Mouse (Mus musculus) heart, postnatal 0 days (tissue): ENCODE measurements around the gene Cd180. TPM values are rescaled to one million over a fixed set of nuclear protein-coding genes. Genes with fewer than 3 reads are reported as not detected.

ENCODE experiments used
- ATAC-seq: fragments of 200-750 bp; cut with Nextera tagmentation; 2 replicates; pipeline ENCODE4 v1.8.0; 2017; ENCODE audit warnings: low read depth, moderate number of reproducible peaks, moderate library complexity; ENCODE audit not compliant: insufficient read depth
- DNase-seq: peaks from one replicate; pipeline ENCODE4 v3.0.0-alpha.2; 2016; ENCODE audit warnings: low spot score
- H3K27ac ChIP-seq: fragments of 300-500 bp; sonication (generic); 2 replicates; pipeline ENCODE4 v1.5.1; 2014; ENCODE audit warnings: low read depth, mild to moderate bottlenecking
- H3K27me3 ChIP-seq: fragments of 300-500 bp; sonication (generic); 2 replicates; pipeline ENCODE4 v1.6.1; 2014; ENCODE audit warnings: low read length, mixed read lengths; ENCODE audit not compliant: control insufficient read depth, insufficient read depth
- H3K36me3 ChIP-seq: fragments of 300-500 bp; sonication (generic); replicated peaks from 2 replicates; pipeline ENCODE4 v1.6.1; 2014; ENCODE audit warnings: low read length, mixed read lengths; ENCODE audit not compliant: control insufficient read depth, insufficient read depth
- H3K4me1 ChIP-seq: fragments of 300-500 bp; sonication (generic); 2 replicates; pipeline ENCODE4 v1.6.1; 2014; ENCODE audit warnings: antibody characterized with exemption; ENCODE audit not compliant: control insufficient read depth, insufficient read depth
- H3K4me2 ChIP-seq: fragments of 300-500 bp; sonication (generic); 2 replicates; pipeline ENCODE4 v1.6.1; 2014; ENCODE audit warnings: low read depth, mild to moderate bottlenecking, low read length, moderate library complexity
- H3K4me3 ChIP-seq: fragments of 300-500 bp; sonication (generic); 2 replicates; pipeline ENCODE4 v1.5.1; 2014; ENCODE audit warnings: low read depth, low read length
- H3K9ac ChIP-seq: fragments of 300-500 bp; sonication (generic); replicated peaks from 2 replicates; pipeline ENCODE4 v1.6.1; 2014; ENCODE audit warnings: low read depth, low read length, mixed read lengths
- H3K9me3 ChIP-seq: fragments of 300-500 bp; sonication (generic); replicated peaks from 2 replicates; pipeline ENCODE4 v1.6.1; 2016; ENCODE audit warnings: low read length; ENCODE audit not compliant: control insufficient read depth
- CTCF ChIP-seq: IDR thresholded peaks from 2 replicates; pipeline ENCODE4 v1.5.1; 2016; ENCODE audit warnings: antibody characterized with exemption, control low read depth, low read depth
- EP300 ChIP-seq: IDR thresholded peaks from 2 replicates; pipeline ENCODE4 v1.6.1; 2016; ENCODE audit warnings: antibody characterized with exemption, low read depth
- WGBS: fragments of 180-500 bp; shearing (Covaris S2); extraction: QIAGEN DNeasy Blood & Tissue Kit; methylation state at CpG from one replicate; pipeline ENCODE4 v1.1.7; 2014; 5-methylcytosine and 5-hydroxymethylcytosine counted together
- polyA plus RNA-seq: library from polyadenylated mRNA; unstranded; fragments of >200 nt; fragmentation: Nextera tagmentation; extraction: Ambion mirVana; gene quantifications from 2 replicates; pipeline ENCODE4 v1.2.1, GENCODE M21; 2015
- total RNA-seq: library from RNA; depleted of rRNA; stranded (reverse); fragments of >200 nt; gene quantifications from 2 replicates; pipeline ENCODE4 v1.2.3, GENCODE M21; 2014; ENCODE audit warnings: low replicate concordance

Cd180 gene
- total and polyA plus RNA-seq, 2 experiments from 2014 or later = 0.14 TPM; not detected in 1

DNA sequence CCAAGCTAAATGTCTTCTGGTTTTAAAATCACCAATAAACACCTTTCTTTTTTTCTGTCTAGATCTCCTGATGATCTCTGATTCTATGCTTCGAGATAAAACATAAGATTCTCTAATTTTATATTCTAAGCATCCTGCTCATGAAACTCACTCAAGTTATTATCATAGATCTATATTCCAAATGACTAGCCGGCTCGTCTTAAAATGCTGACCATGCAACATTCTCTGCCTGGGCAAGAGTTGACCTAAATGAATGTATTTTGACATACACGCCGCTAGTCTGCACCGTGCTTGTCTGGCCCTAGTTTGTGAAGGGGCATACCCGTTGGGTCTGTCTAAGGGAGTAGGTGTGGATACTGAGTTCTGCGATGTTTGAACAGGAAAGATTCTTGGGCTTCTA lies 61.8 kb downstream of the Cd180 start:
- no peaks in the 10 kb centered on the region for H3K27me3 ChIP-seq
- no peak for ATAC-seq
- no peak overlapping the region for H3K4me2 ChIP-seq
- no peak overlapping the region for H3K9ac ChIP-seq
- DNase-seq = no peak
- H3K4me1 ChIP-seq = no peaks in the 10 kb centered on the region
- H3K27ac ChIP-seq = no peak overlapping the region
- TF ChIP-seq EP300 (no peak), CTCF (no peak)
- peaks cover 87% of the 10 kb centered on the region for H3K36me3 ChIP-seq
- no peaks in the 10 kb centered on the region for H3K9me3 ChIP-seq
- 92% methylated on average over 8 of the region's 8 CpGs for WGBS
- H3K4me3 ChIP-seq = no peak overlapping the region

DNA sequence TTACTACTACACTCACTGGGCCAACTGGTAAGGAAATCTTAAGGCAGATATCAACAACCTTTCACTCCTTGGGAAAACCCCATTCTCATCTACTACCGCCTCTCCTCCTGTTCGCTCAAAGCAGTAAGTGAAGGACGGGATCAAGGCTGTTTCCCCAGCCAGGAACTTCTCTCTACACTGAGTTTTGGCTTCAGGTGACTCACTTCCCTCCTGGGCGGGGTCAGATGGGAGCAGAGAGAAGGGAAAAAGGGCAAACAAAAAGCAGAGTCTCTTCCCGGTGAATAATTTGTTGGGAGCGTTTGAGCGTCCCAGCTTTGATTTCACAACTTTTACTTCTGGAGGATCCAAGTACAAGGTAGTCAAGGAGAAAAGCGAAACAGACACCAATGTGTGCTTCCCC lies 62.7 kb downstream of the Cd180 start:
- Histone ChIP-seq H3K27me3 (no peaks in the 10 kb centered on the region), H3K27ac (no peak overlapping the region), H3K36me3 (peaks cover 86% of the 10 kb centered on the region), H3K4me2 (no peak overlapping the region), H3K9me3 (no peaks in the 10 kb centered on the region), H3K9ac (no peak overlapping the region), H3K4me1 (no peaks in the 10 kb centered on the region), H3K4me3 (no peak overlapping the region)
- ATAC-seq (no peak), DNase-seq (no peak)
- no peak for TF ChIP-seq CTCF
- TF ChIP-seq EP300 = no peak
- 82% methylated on average over 8 of the region's 8 CpGs for WGBS

DNA sequence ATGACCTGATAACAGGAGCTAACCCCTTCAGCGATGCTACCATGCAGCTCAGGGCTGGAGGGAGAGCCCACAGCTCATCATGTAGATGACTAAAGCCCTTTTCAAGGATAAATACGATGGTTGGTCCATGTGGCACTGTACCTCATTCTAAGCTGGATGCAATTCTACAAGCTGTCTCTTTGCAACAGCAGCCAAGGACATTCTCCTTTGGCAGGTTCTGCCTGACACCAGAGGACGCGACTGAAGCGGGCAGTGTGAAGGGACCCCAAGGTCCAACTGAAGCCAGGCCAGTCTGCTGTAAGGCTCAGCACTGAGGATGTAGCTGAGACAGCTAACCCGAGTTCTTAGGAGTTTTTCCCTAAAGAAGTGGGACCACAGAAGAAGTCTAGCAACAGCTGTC lies 64.7 kb downstream of the Cd180 start:
- Histone ChIP-seq H3K27ac (no peak overlapping the region), H3K9me3 (no peaks in the 10 kb centered on the region), H3K27me3 (no peaks in the 10 kb centered on the region), H3K36me3 (peaks cover 81% of the 10 kb centered on the region), H3K4me1 (no peaks in the 10 kb centered on the region), H3K4me2 (no peak overlapping the region), H3K9ac (no peak overlapping the region), H3K4me3 (no peak overlapping the region)
- DNase-seq = no peak
- 91% methylated on average over 6 of the region's 6 CpGs for WGBS
- TF ChIP-seq EP300 (no peak), CTCF (no peak)
- no peak for ATAC-seq

DNA sequence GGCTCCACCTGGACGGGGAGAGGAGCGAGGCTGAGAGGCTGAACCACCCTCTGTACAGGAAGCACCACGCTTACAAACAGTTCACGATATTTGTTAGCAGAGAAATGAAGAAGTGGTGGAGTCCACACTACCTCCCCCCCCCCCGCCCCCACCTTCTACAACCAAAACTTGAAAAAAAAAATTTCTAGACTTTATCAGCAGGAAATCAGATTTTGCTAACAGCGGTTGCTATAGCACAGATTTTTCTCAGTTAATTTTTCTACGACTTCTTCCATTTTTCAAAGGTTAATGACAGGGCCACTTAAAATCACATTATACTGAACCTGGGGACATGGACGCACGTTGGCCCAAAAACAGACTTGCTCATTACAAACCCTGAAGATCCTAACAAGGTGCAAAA lies 68.1 kb downstream of the Cd180 start:
- H3K27me3 ChIP-seq = no peaks in the 10 kb centered on the region
- DNase-seq (no peak), ATAC-seq (no peak)
- no peak overlapping the region for H3K4me3 ChIP-seq
- no peaks in the 10 kb centered on the region for H3K4me1 ChIP-seq
- TF ChIP-seq EP300 (no peak), CTCF (no peak)
- H3K36me3 ChIP-seq = peaks cover 82% of the 10 kb centered on the region
- H3K4me2 ChIP-seq = no peak overlapping the region
- no peak overlapping the region for H3K9ac ChIP-seq
- no peak overlapping the region for H3K27ac ChIP-seq
- 88% methylated on average over 9 of the region's 9 CpGs for WGBS
- no peaks in the 10 kb centered on the region for H3K9me3 ChIP-seq

DNA sequence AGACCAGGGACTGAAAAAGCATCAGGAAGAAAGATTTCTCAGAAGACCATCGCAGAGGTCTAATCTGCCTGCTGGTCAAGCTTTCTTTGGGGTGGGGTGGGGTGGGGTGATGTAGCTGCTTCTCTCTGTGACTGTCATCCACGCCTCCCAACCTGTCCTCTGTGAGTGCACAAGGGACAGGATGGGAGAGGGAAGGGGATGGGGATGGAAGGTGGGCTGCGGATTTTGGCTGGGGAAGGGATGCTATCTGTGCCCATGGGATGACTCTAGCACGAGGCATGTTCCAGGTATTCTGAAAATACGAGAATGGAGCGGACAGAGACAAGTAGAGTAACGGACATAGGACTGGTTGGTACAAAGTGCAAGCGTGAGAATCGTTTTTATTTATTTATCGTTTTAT lies 68.8 kb downstream of the Cd180 start:
- no peak overlapping the region for H3K4me2 ChIP-seq
- ATAC-seq (no peak), DNase-seq (no peak)
- H3K4me1 ChIP-seq = no peaks in the 10 kb centered on the region
- H3K36me3 ChIP-seq = peaks cover 79% of the 10 kb centered on the region
- no peak overlapping the region for H3K27ac ChIP-seq
- 92% methylated on average over 10 of the region's 10 CpGs for WGBS
- no peaks in the 10 kb centered on the region for H3K9me3 ChIP-seq
- H3K27me3 ChIP-seq = no peaks in the 10 kb centered on the region
- TF ChIP-seq CTCF (no peak), EP300 (no peak)
- H3K9ac ChIP-seq = no peak overlapping the region
- no peak overlapping the region for H3K4me3 ChIP-seq

DNA sequence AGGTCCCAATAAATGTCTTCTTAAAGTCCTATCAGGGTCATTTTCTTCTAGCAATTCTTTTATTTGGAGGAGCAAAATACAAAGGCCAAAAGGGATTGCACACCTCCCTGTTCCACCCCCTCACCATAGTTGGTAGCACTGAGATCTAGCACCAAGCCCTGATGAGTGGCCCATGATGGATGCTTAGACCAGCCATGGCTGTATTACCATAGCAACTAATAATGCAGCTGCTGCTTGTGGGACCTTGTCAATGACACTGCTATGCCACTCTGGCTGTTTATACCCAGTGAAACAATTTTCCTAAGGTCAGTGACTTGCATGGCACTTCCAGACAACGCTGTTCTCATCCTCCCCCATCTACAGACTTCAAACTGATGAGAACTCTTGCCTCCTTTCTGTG lies 70.9 kb downstream of the Cd180 start:
- Histone ChIP-seq H3K4me3 (no peak overlapping the region), H3K4me2 (no peak overlapping the region), H3K27ac (no peak overlapping the region), H3K9ac (no peak overlapping the region), H3K9me3 (no peaks in the 10 kb centered on the region), H3K36me3 (peaks cover 82% of the 10 kb centered on the region), H3K27me3 (no peaks in the 10 kb centered on the region), H3K4me1 (no peaks in the 10 kb centered on the region)
- no peak for DNase-seq
- ATAC-seq = no peak
- TF ChIP-seq CTCF (no peak), EP300 (no peak)
- WGBS = 85% methylated on average over 1 of the region's 1 CpGs
